Mouse (Mus musculus): ENCODE measurements at regions not wholly inside any gene's neighbourhood (a gene's known extent, or its start where the extent isn't known, plus 50 kb on each side); places are given as distances from the start of the nearest gene placed in this dataset.

DNA sequence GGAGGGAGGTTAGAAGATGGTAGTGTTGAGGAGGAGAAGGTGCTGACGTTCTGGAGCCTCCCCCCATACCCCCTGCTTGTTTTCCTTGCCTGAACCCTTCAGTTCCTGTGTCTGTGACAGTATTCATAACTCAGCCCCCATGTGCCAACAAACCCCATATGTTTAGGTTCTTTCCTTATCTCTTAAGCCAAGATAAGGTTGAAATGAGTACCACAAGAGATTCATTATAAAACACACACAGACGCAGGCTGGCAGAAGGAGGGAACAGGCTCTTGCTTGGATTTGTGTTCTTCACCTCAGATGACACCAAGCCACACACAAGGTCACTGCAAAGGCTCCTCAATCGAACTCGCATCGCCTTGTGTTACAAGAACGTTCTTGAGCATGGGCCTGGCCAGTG lies 162.9 kb upstream of the Arid2 start:
- DNase-seq = no peak

- no peak for DNase-seq
Measured at GRCm38 (mm10) chr15:96129699-96130098, 157.6 kb upstream of the Arid2 start.

GRCm38 (mm10) chr15:96130531-96130930 lies 156.8 kb upstream of the Arid2 start:
- DNase-seq = no peak

GRCm38 (mm10) chr15:96131582-96132091 lies 155.7 kb upstream of the Arid2 start:
- no peak for DNase-seq

GRCm38 (mm10) chr15:96132636-96133035 lies 154.7 kb upstream of the Arid2 start:
- DNase-seq = peak in 1 of 2 experiments; percentile 1

- DNase-seq = no peak
Measured at GRCm38 (mm10) chr15:96135250-96135731, 152.0 kb upstream of the Arid2 start.

- no peak for DNase-seq
Measured at GRCm38 (mm10) chr15:96135816-96136215, 151.5 kb upstream of the Arid2 start.

DNA sequence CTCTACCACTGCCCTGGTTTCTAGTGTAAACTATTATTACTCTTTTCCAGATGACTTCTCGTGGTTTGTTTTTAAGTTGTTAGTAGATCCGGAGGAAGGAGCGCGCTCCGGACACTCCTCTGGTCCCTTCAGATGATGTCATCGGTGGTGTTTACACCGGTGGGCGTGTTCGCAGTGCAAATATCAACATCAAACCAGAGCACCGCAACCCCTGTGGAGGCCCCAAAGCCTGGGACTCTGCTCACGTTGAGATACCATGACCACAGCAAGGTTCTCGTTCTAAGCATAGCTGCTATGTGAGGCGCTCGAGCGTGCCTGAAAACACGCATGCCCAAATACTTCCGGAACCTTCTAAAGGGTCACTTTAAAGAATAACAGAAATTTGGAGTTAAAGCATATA lies 149.8 kb upstream of the Arid2 start:
- no peak for DNase-seq

DNA sequence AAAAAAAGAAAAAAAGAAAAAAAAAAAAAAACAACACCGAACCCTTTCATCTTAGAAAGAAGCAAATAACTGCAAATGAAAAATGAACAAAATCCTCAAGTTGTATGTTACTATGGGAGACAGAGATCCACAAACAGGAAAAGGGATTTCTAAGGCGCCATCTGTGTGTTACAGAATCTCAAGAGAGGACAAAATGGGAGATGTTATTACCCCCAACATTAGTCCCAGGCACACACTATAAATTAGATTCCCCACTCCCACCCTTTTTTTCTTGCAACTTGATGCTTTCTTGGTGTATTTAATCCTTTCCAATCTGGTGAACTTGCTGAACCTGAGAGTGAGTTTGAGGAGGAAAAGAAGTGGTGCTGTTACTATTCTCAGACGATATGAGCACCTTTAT lies 149.4 kb upstream of the Arid2 start:
- no peak for DNase-seq

- DNase-seq = no peak
Measured at GRCm38 (mm10) chr15:96153489-96153888, 133.8 kb upstream of the Arid2 start.

- no peak for DNase-seq
Measured at GRCm38 (mm10) chr15:96158321-96158720, 129.0 kb upstream of the Arid2 start.

DNA sequence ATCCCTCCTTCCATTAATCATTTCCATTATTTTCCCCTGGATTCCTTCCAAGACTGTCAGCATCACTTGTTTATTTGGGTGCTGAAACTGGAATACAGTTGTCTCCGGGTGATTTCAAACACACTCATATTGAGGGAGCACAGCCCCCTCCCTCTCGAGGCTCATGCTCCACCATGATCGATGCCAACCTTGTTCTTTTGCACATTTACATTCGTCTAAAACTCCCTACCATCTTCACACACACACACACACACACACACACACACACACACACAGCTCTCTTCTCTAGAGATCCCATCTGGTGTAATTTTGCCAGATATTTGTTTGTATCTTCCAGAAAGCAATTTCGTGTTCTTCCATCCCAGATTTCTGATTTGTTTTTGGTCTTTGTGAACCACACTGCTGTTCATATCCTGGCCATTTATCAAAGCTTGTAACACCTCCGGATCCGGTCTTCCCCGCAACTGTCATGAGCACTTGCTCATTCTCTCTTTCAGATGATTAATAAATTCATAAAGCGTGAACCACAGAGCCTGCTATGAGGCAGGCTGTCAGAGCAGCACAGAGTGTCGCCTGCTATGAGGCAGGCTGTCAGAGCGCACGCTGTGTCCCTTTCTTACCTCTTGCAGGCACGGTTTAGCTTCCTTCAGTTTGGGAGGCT lies 122.4 kb upstream of the Arid2 start:
- no peak for DNase-seq

GRCm38 (mm10) chr15:96167256-96167655 lies 120.1 kb upstream of the Arid2 start:
- no peak for DNase-seq

DNA sequence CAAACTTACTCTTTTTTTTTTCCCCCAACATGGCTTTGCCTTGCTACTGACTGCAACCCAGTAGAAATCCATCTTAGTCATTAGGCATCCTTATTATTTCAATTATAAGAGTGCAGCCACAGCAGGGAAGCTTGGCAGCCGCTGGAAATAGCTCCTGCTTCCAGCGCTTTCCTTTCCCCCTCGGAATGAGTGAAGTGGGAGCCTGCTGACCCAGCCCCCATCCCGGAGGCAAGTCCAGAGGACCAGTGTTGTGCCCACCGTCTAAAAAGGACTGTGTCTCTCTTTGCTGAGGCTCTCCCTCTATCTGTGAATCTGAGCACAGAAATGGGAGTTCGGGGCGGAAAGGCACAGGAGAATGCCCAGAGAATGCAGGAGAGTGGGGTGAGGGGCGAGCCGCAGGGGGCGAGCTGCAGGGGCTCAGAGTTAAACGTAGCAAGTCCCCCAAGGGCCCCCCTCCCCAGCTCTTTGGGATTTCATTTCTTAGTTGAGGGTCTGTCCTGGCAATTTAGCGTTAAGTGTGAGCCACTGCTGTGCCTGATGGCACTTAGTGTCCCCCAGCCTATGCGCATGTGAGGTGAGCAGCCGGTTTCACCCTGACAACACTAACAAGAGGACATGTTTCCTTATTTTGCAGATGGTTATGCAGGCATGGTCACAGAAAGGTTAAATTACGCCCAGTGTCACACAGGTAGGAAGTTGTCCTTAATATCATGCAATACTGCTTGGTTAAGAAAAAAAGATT lies 117.4 kb upstream of the Arid2 start:
- DNase-seq = no peak

- DNase-seq = peak; percentile 58 to 65
Measured at GRCm38 (mm10) chr15:96170986-96171769, 116.1 kb upstream of the Arid2 start.

GRCm38 (mm10) chr15:96177911-96178310 lies 109.4 kb upstream of the Arid2 start:
- no peak for DNase-seq

DNA sequence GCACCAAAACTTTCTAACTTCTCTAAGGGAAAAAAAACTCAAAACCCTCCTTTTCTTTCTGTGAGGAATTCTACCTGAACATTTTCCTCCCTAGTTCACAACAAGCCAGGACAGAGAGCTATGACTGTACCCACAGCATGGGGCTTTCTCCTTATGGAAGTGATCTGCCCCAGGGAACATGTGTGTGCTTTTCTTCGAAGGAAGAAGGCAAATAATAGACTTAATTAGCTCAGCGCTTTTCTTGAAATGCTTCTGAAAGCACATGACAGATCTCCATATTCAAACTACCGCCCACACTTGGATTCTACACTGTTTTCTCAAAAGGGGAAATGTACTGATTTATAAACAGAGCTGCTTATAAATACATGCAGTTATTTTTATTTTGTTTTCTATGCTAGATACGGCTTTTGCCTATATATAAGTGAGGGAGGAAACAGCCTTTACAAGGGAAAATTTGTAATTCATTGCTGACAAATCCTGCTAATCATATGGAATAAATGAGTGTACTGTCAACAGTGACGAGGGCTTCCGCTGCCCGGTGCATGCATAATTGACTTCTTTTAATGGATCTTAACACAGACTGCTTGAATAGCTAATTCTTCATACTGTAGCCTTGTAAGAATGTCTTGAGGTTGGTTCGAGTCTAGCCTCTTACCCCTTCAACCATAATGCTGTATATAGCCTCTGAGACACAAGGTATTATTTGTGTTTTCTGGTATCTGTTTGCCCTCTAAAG lies 108.8 kb upstream of the Arid2 start:
- no peak for DNase-seq

GRCm38 (mm10) chr15:96179511-96179910 lies 107.8 kb upstream of the Arid2 start:
- DNase-seq = no peak

- DNase-seq = no peak
Measured at GRCm38 (mm10) chr15:96180036-96180435, 107.3 kb upstream of the Arid2 start.

GRCm38 (mm10) chr15:96180977-96181376 lies 106.3 kb upstream of the Arid2 start:
- no peak for DNase-seq

DNA sequence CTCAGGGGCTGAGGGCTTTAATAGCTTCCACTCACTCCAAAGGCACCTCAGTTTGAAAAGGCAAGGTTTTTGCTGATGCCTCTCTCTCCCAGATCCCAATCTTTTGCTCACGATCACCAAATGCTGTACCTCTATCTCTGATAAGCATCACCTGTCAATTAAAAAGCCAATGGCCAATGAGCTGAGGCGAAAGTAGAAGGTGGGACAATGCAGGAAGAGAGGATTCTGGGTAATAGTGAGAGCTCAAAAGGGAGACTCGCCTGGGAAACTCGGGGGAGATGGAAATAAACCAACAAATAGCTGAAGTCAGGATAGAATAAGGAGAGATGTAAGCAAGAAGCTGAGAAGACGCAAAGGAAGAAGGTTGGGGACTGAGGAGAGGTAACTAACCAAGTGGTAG lies 105.0 kb upstream of the Arid2 start:
- no peak for DNase-seq

DNA sequence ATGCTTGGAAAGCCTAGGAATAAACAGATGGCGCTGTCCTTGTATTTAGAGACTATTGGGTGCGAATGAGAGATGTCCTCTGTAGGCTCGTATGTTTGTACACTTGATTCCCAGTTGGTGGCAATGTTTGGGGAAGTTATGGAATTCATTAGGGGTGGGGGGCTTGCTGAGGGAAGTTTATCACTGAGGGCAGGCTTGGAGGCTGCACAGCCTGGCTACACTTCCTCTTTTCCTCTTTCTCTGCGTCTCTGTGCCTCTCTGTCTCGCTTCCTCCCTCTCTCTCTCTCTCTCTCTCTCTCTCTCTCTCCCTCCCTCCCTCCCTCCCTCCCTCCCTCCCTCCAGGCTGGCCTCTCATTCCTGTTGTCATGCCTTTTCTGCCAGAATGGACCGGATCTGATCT lies 104.2 kb upstream of the Arid2 start:
- DNase-seq = no peak

DNA sequence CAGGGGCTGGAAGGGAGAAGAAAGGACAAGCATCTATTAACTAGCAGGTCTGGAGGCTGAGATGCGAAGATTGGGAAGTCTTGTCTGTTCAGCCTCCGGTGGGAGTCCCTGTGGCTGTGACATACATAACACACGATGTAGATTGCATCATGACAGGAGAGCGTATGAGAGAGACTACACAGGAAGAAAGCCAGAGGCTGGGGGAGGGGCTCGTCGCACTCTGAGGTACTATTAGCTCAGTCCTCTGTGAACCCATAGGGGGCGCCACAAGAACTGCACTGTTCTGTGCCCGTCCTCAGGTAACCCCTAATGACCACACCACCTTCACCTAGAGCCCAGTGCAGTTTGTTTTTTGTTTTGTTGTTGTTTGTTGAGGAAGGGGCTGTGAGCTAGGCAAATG lies 102.7 kb upstream of the Arid2 start:
- peak in 1 of 2 experiments; percentile 23 for DNase-seq
